Mouse (Mus musculus) lung, postnatal 36 days (tissue): ENCODE data around the gene Erg.

Source experiments
- DNase-seq: peaks from one replicate; pipeline ENCODE4 v3.0.0; 2022; ENCODE audit warnings: mixed read lengths

The Erg gene

GRCm38 (mm10) chr16:95344961-95345360 is 241.4 kb downstream of the Erg start:
- peak; percentile 25 for DNase-seq

- peak; percentile 35 for DNase-seq
These were observed 244.4 kb downstream of the Erg start for GRCm38 (mm10) chr16:95342030-95342429.

- peak; percentile 93 for DNase-seq
These were observed 245.3 kb downstream of the Erg start for GRCm38 (mm10) chr16:95340885-95341791.

- peak; percentile 77 for DNase-seq
These were observed 254.2 kb downstream of the Erg start for GRCm38 (mm10) chr16:95332159-95332558.

GRCm38 (mm10) chr16:95321945-95322625 is 264.3 kb downstream of the Erg start:
- DNase-seq = peak; percentile 41
